Mouse (Mus musculus): ENCODE measurements at regions not wholly inside any gene's neighbourhood (a gene's known extent, or its start where the extent isn't known, plus 50 kb on each side); places are given as distances from the start of the nearest gene placed in this dataset.
A peak's percentile ranks its signal among the peaks of the same experiment; 100 is the strongest.
"Not testable (repeated sequence)": the region's sequence is repeated elsewhere in the genome, so short reads cannot be mapped to it uniquely, and the experiment has no call there.

DNA sequence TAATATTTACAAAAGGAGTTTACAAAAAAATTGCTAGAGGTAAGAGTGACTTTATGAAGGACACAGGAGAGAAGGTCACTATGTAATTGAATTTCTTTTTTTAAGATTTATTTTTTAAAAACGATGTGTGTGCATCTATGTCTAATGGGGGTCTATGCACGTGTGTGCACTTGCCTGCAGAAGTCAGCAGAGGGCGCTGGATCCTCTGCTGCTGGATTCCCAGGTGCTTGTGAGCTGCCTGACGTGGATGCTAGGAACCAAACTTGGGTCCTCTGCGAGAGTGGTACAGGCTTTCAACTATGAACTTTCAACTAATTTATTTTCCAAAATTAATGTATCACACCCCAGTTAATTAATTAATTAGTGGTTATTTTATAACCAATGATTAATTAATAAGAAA, 85.0 kb downstream of the Glrx3 start:
- WGBS: 82% methylated on average over 5 of the region's 5 CpGs
- no peak overlapping the region for H3K27ac ChIP-seq (replicated peaks)

DNA sequence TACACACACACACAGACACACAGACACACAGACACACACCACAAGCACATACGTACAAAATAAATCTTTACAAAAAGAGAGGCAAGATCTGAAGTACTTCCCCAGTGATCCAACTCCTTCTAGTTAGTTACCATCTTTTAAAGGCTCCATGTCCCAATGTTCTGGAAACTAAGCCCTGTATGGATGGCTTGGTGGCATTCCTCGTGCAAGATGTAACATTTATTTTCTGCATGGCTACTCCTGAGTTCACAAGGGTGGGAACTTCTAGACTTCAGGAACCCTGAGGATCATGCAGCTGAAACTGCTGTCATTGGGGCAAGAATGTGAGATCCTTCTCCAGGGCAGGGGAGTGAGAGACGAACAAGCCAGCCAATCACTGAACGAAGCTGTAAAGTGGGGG, 96.1 kb downstream of the Glrx3 start:
- 78% methylated on average over 4 of the region's 4 CpGs for WGBS
- Histone ChIP-seq H3K4me2 (no peak overlapping the region), H3K4me3 (no peak overlapping the region), H3K27me3 (no peaks in the 10 kb centered on the region), H3K9ac (no peak overlapping the region), H3K9me3 (no peaks in the 10 kb centered on the region), H3K4me1 (replicated peaks) (no peaks in the 10 kb centered on the region), H3K27ac (replicated peaks) (no peak overlapping the region), H3K36me3 (no peaks in the 10 kb centered on the region)
- ATAC-seq (ENCODE audit: low read depth): no peak

More for the DNA sequence above, 85.0 kb downstream of the Glrx3 start:
- Histone ChIP-seq H3K9ac (no peak overlapping the region), H3K4me2 (no peak overlapping the region), H3K4me3 (no peak overlapping the region), H3K36me3 (no peaks in the 10 kb centered on the region), H3K27me3 (peaks cover 3% of the 10 kb centered on the region; the same call in 1 of the 2 replicates), H3K9me3 (no peaks in the 10 kb centered on the region), H3K4me1 (replicated peaks) (peaks cover 6% of the 10 kb centered on the region; the same call in 1 of the 2 replicates)
- no peak for ATAC-seq (ENCODE audit: low read depth)

DNA sequence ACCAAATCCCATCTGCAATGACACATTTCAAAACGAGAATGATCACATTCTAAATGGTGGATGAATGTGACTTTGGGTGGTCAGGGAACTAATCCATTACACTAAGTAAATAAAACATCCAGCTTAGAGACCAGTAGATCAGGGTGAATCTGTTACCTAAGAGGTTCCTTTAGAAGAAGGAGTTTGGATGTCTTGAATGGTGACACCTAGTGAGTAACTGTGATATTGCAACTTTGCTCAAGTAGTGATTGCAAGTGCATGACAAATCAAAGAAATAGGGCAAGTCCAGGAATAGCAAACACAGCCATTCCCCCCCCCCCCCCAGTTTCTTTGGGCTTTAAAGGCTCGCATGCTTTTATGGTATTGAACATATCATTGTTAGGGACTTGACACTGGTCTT, 112.6 kb downstream of the Glrx3 start:
- ATAC-seq (ENCODE audit: low read depth): no peak
- Histone ChIP-seq H3K4me1 (replicated peaks) (no peaks in the 10 kb centered on the region), H3K4me2 (no peak overlapping the region), H3K27me3 (no peaks in the 10 kb centered on the region), H3K9ac (no peak overlapping the region), H3K27ac (replicated peaks) (no peak overlapping the region), H3K4me3 (no peak overlapping the region), H3K9me3 (no peaks in the 10 kb centered on the region), H3K36me3 (no peaks in the 10 kb centered on the region)
- 38% methylated on average over 2 of the region's 2 CpGs for WGBS

DNA sequence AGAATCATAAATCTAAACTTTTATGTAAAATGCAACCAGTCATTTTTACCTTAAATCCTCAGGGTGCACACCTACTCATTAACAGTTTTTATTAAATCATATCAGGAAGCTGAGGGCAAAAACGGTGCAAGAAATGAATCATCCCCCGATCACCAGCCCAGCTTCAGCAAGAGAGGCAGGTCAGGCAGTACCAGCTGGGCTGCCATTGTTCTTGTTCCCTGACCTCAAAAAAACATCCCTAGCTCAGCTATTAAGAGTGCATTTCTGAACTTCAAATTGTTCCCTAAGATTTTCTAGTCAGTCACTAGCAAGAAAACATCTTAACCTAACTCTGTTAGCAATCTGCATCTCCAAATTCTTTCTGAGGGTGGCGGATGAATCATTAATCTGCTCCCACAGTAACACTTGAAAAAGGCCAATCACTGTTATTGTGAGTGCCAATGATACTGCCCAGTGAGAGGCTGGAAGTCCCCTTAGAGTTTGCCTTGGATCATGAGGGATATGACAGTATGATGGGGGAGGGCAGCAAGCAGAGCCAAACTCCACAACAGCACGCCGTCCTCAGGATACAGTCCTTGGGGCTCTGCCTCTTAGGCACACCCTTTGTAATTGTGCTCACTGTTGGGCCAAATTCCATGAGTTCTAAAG, 115.3 kb downstream of the Glrx3 start:
- no peak overlapping the region for H3K4me3 ChIP-seq
- H3K36me3 ChIP-seq: no peaks in the 10 kb centered on the region
- H3K9ac ChIP-seq: no peak overlapping the region
- 58% methylated on average over 5 of the region's 5 CpGs for WGBS
- peaks cover 10% of the 10 kb centered on the region for H3K4me1 ChIP-seq (replicated peaks)
- no peak overlapping the region for H3K27ac ChIP-seq (replicated peaks)
- H3K4me2 ChIP-seq: no peak overlapping the region
- no peaks in the 10 kb centered on the region for H3K9me3 ChIP-seq
- H3K27me3 ChIP-seq: no peaks in the 10 kb centered on the region
- no peak for ATAC-seq (ENCODE audit: low read depth)

DNA sequence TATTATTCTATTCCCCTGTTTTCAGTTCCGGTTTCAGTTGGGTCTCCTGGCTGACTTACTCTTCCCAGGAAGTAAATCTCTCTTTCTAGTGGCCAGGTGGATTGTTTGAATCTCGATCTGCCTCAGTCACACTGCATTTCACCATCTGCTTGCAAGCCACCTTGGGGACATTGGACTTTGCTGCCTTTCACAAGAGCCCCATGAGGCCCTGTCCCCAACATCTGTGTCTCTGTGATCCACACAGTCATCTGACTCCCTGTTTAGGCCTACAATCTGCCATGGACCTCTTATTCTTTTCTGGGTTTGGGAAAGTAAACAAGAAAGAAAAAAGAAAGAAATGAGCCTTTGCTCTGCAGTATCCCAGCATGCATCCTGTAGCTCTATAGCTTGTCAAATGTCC, 118.1 kb downstream of the Glrx3 start:
- Histone ChIP-seq H3K4me1 (replicated peaks) (peaks cover 14% of the 10 kb centered on the region), H3K4me3 (no peak overlapping the region)
- 45% methylated on average over 2 of the region's 2 CpGs for WGBS

DNA sequence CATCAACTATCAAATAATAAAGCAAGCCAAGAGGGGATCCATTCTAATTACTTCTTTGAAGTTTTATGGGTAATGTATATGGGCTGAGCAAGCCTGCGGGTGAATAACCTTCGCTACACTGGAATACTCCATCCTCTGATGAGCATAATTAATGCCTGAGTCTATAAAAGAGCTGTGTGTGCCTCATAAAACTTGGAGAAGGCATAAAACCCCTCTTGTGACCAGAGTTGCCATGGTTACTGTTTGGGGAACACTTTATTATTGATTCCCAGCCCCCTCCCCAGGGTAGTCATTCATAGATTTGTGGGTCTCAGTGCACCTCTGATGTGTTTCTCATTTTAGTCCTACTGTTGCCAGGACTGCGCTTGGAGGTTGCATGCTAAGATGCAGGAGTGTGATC, 120.0 kb downstream of the Glrx3 start:
- ATAC-seq (ENCODE audit: low read depth): peak; percentile 87
- Histone ChIP-seq H3K27me3 (no peaks in the 10 kb centered on the region), H3K27ac (replicated peaks) (peak overlapping the region; percentile 18; the same call in 1 of the 2 replicates), H3K36me3 (no peaks in the 10 kb centered on the region), H3K9ac (no peak overlapping the region), H3K4me3 (no peak overlapping the region), H3K9me3 (no peaks in the 10 kb centered on the region), H3K4me1 (replicated peaks) (peaks cover 14% of the 10 kb centered on the region), H3K4me2 (no peak overlapping the region)
- 42% methylated on average over 3 of the region's 3 CpGs for WGBS

More for the DNA sequence above, 118.1 kb downstream of the Glrx3 start:
- no peak overlapping the region for H3K27ac ChIP-seq (replicated peaks)
- no peak overlapping the region for H3K9ac ChIP-seq
- no peak overlapping the region for H3K4me2 ChIP-seq
- H3K9me3 ChIP-seq: no peaks in the 10 kb centered on the region
- no peak for ATAC-seq (ENCODE audit: low read depth)
- H3K36me3 ChIP-seq: no peaks in the 10 kb centered on the region
- no peaks in the 10 kb centered on the region for H3K27me3 ChIP-seq

DNA sequence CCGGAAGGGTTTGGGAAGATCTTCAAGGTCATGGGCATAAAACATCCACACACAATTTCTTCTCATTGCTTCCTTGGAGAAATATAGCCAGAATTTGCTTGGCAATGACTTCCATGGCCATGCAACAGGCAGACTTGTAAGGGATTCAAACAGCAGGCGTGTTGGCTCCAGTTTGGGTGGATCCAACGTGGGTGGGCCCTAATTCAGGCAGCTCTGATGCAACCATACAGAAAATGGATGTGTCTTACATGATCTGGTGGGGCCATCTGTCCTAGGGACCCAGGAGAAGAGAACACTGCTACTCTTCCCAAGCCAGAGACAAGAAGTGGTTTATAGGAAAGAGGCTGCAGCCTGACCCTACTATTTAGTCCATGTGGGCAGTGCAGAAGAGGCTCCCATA, 121.5 kb downstream of the Glrx3 start:
- no peak overlapping the region for H3K9ac ChIP-seq
- H3K36me3 ChIP-seq: no peaks in the 10 kb centered on the region
- WGBS: 86% methylated on average over 3 of the region's 3 CpGs
- H3K4me3 ChIP-seq: no peak overlapping the region
- H3K27ac ChIP-seq (replicated peaks): no peak overlapping the region
- ATAC-seq (ENCODE audit: low read depth): no peak
- H3K4me1 ChIP-seq (replicated peaks): peaks cover 14% of the 10 kb centered on the region
- no peaks in the 10 kb centered on the region for H3K9me3 ChIP-seq
- no peak overlapping the region for H3K4me2 ChIP-seq
- no peaks in the 10 kb centered on the region for H3K27me3 ChIP-seq

DNA sequence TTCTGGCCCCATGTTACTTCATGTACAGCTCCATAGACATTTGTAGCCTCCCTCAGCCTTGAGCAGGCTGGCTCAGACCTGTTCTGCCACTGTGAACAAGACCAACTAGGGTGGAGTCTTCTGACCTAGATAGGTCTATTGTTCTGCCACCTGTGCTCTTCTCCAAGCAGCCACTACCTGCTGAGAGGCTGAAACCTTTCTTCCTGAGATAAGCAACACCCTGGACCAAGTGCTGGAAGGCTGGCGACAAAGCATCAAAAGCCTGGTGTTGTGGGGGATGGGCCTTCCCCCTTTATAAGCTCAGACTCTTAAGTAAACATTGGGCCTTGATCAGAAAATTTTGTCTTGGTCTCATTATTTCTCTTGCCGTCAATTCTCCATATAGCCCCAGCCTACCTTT, 132.8 kb downstream of the Glrx3 start:
- Histone ChIP-seq H3K9ac (no peak overlapping the region), H3K4me3 (no peak overlapping the region), H3K4me1 (replicated peaks) (no peaks in the 10 kb centered on the region), H3K36me3 (no peaks in the 10 kb centered on the region), H3K27me3 (no peaks in the 10 kb centered on the region), H3K9me3 (no peaks in the 10 kb centered on the region), H3K4me2 (no peak overlapping the region), H3K27ac (replicated peaks) (no peak overlapping the region)
- WGBS: 90% methylated on average over 2 of the region's 2 CpGs
- ATAC-seq (ENCODE audit: low read depth): no peak

DNA sequence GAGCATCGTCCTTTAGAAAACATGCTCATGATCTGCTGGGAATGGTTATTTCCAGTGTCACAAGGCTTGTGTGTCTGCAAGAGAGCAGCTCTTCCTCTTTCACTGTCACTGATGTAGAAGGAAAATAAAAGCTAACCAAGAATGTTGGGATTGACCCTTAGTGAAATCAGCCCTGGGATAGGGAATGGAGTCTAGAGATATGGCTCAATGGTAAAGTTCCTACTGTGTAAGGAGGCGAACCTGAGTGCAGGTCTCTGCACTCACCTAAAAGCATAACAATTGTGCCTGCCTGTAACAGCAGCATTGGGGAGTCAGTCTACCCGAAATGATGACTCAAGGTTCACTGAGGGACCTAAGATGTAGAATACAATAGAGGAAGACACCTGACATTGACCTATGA, 138.1 kb downstream of the Glrx3 start:
- Histone ChIP-seq H3K4me1 (replicated peaks) (no peaks in the 10 kb centered on the region), H3K4me3 (no peak overlapping the region), H3K36me3 (no peaks in the 10 kb centered on the region), H3K9ac (no peak overlapping the region), H3K9me3 (no peaks in the 10 kb centered on the region), H3K4me2 (no peak overlapping the region), H3K27me3 (no peaks in the 10 kb centered on the region), H3K27ac (replicated peaks) (no peak overlapping the region)
- no peak for ATAC-seq (ENCODE audit: low read depth)
- 80% methylated on average over 3 of the region's 3 CpGs for WGBS

DNA sequence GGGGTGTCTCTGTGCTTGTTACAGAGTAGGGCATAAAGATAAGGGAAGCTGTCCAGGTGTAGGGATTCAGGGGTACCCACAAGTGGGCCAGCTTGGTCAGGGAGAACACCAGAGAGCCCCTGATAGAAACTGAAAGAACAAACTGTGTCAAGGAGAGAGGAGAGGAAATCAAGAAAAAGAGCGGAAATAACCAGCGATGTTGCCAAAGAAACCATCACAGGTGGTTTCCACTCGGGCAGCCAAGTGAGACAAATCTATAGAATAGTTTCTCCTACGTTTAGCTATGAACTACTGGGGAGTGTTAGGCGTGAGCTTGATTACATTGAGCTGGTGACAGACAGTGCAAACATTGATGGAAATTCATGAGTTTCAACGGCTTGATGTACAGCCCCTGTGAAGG, 138.8 kb downstream of the Glrx3 start:
- H3K4me1 ChIP-seq (replicated peaks): no peaks in the 10 kb centered on the region
- no peak overlapping the region for H3K4me3 ChIP-seq
- H3K4me2 ChIP-seq: no peak overlapping the region
- no peak overlapping the region for H3K9ac ChIP-seq
- no peak for ATAC-seq (ENCODE audit: low read depth)
- no peaks in the 10 kb centered on the region for H3K27me3 ChIP-seq
- no peaks in the 10 kb centered on the region for H3K36me3 ChIP-seq
- WGBS: 68% methylated on average over 6 of the region's 6 CpGs
- no peak overlapping the region for H3K27ac ChIP-seq (replicated peaks)
- H3K9me3 ChIP-seq: no peaks in the 10 kb centered on the region

DNA sequence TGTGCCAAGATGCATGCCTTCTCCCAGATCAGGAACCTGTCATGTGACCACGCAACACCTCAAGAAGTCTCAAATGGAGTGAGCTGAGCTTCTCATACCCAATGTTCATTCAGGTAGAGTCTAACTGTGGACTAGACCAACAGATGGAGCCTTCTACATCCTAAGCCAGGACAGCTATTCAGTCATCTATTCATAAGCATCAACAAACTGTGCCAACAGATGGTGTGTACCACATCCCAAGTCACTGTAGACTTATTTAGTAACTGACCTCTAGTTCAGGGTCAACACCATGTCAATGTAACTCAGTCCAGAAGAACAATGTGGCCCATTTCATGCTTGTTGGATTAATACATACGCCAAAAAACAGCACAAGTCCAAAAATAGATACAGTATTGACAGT, 146.1 kb downstream of the Glrx3 start:
- H3K27me3 ChIP-seq: no peaks in the 10 kb centered on the region
- H3K27ac ChIP-seq (replicated peaks): no peak overlapping the region
- peaks cover 3% of the 10 kb centered on the region; the same call in 1 of the 2 replicates for H3K4me1 ChIP-seq (replicated peaks)
- WGBS: 82% methylated on average over 2 of the region's 2 CpGs
- no peak overlapping the region for H3K4me3 ChIP-seq
- H3K4me2 ChIP-seq: no peak overlapping the region
- H3K9me3 ChIP-seq: 0 out of 2 replicates have a peak, but pooled peaks cover 5% of the 10 kb centered on the region
- H3K9ac ChIP-seq: no peak overlapping the region
- no peak for ATAC-seq (ENCODE audit: low read depth)
- H3K36me3 ChIP-seq: no peaks in the 10 kb centered on the region

DNA sequence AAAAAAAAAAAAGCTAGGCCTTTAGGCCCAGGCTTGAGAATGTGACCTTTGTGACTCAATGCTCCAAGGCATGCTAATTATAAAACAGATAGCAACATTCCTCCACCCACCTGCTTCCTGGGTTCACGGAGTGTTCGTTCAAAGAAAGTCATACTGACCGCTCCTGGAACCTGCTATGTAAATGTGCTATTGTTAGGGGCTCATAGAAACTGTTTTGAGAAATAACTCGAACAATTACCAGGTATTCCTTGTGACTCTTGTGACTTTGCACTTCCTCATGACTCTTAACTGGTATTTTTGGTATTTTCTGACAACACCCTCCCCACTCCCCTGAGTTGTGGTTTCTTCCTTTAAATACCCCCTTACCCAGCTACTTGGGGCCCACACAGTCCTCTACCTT, 147.5 kb downstream of the Glrx3 start:
- H3K36me3 ChIP-seq; H3K4me2 ChIP-seq; H3K27ac ChIP-seq (replicated peaks); H3K9ac ChIP-seq; H3K4me3 ChIP-seq; H3K27me3 ChIP-seq; H3K9me3 ChIP-seq; ATAC-seq (ENCODE audit: low read depth); H3K4me1 ChIP-seq (replicated peaks): not testable (repeated sequence)
- 89% methylated on average over 4 of the region's 4 CpGs for WGBS

DNA sequence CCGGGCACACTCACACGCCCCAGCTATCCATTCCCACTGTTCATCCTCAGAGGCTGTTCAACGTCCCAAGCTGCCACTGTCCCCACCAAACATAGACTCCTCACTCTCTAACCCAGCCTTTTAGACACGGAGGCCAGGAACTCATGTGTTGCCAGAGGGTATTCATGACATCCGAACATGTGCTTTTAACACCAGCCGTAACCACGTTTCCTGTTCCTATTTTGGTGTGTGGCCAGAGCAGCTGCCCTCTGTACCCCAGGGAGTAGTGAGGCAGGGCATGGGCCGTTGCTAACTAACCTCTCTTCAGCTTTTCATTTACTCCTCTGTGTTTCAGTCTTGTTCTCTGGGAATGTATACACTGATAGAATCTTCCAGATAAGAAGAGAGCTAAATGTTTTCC, 156.2 kb downstream of the Glrx3 start:
- no peaks in the 10 kb centered on the region for H3K36me3 ChIP-seq
- peaks cover 24% of the 10 kb centered on the region for H3K4me1 ChIP-seq (replicated peaks)
- no peak overlapping the region for H3K4me3 ChIP-seq
- no peak overlapping the region for H3K9ac ChIP-seq
- no peaks in the 10 kb centered on the region for H3K27me3 ChIP-seq
- H3K27ac ChIP-seq (replicated peaks): no peak overlapping the region
- H3K4me2 ChIP-seq: no peak overlapping the region
- no peaks in the 10 kb centered on the region for H3K9me3 ChIP-seq
- WGBS: 43% methylated on average over 8 of the region's 8 CpGs
- ATAC-seq (ENCODE audit: low read depth): no peak
